In genomic region chrX:143099044-143099754, GRCm38 (mm10) we compare ENCODE assay signal across 8 mouse cellular contexts. TPM values are rescaled to one million over a fixed set of nuclear protein-coding genes. Genes with fewer than 3 reads are reported as not detected.
DNase-seq lines count a peak whose midpoint lies in the region; ATAC-seq and TF ChIP-seq lines count a peak whose summit lies in the region.

Gene Rtl9, plus strand, starts transcription at chrX:143099594.

- H3K9ac ChIP-seq in hindbrain, postnatal 0 days (replicated peaks; ENCODE audit: low read length) = no peak within 1 kb of the TSS
- no peak within 1 kb of the TSS for H3K9ac ChIP-seq in midbrain, embryonic 14.5 days (replicated peaks; ENCODE audit: low read length)

- H3K27ac ChIP-seq in hindbrain, postnatal 0 days = no peak within 1 kb of the TSS
- no peak within 1 kb of the TSS for H3K27ac ChIP-seq in midbrain, embryonic 14.5 days (replicated peaks; ENCODE audit: low read depth, low read length)

- no peaks in the 10 kb centered on the region for H3K36me3 ChIP-seq in hindbrain, postnatal 0 days (ENCODE audit: insufficient read depth, low read length)
- H3K36me3 ChIP-seq in midbrain, embryonic 14.5 days (ENCODE audit: control insufficient read depth, insufficient read depth, low read length) = no peaks in the 10 kb centered on the region

- H3K4me3 ChIP-seq in hindbrain, postnatal 0 days (ENCODE audit: low read length) = no peak within 1 kb of the TSS
- H3K4me3 ChIP-seq in midbrain, embryonic 14.5 days (replicated peaks; ENCODE audit: low read depth, low read length) = no peak within 1 kb of the TSS

- peak; percentile 55 for ATAC-seq in hindbrain, postnatal 0 days
- no peak for ATAC-seq in midbrain, embryonic 14.5 days (ENCODE audit: low FRiP score, low TSS enrichment)

- no peaks in the 10 kb centered on the region for H3K4me1 ChIP-seq in hindbrain, postnatal 0 days (ENCODE audit: insufficient read depth, low read length)
- no peaks in the 10 kb centered on the region for H3K4me1 ChIP-seq in midbrain, embryonic 14.5 days (ENCODE audit: control insufficient read depth, insufficient read depth, low read length)

- WGBS in hindbrain, postnatal 0 days = 96% methylated on average over 1 of the region's 1 CpGs
- 100% methylated on average over 1 of the region's 1 CpGs for WGBS in midbrain, embryonic 14.5 days

- H3K9me3 ChIP-seq in hindbrain, postnatal 0 days (ENCODE audit: low read length) = no peaks in the 10 kb centered on the region
- H3K9me3 ChIP-seq in midbrain, embryonic 14.5 days (ENCODE audit: control insufficient read depth, low read length) = no peaks in the 10 kb centered on the region

- TF ChIP-seq CTCF in hindbrain, postnatal 0 days (IDR thresholded peaks at IDR 0.05; ENCODE audit: low read depth) = peak; percentile 73

- intact Hi-C loops in heart, postnatal 10 days (cut with DNase I) = loop anchor here (2.0 to 5.0 kb wide), 2 partner anchors 346 to 568 kb away; no protein-coding TSS in a partner anchor
- intact Hi-C loops in gastrocnemius, postnatal 36 days (cut with DNase I) = no loop called here

- no peak within 1 kb of the TSS for H3K4me2 ChIP-seq in hindbrain, postnatal 0 days (ENCODE audit: low read depth, low read length)
- no peak within 1 kb of the TSS for H3K4me2 ChIP-seq in midbrain, embryonic 14.5 days (ENCODE audit: low read length)

- peak; percentile 28 to 37 for DNase-seq in heart, postnatal 10 days
- no peak for DNase-seq in heart, adult 11 months
- DNase-seq in A20 (ENCODE audit: low read depth, low spot score) (peak; percentile 13), adipocyte (ENCODE audit: low spot score) (peak; percentile 62)
- DNase-seq in hindbrain, postnatal 0 days (ENCODE audit: low spot score) = peak; percentile 65
- peak; percentile 77 for DNase-seq in midbrain, embryonic 14.5 days
- no peak for DNase-seq in gastrocnemius, postnatal 36 days
- DNase-seq in adrenal gland, adult 8-10 months = no peak

- no peaks in the 10 kb centered on the region for H3K27me3 ChIP-seq in hindbrain, postnatal 0 days (ENCODE audit: insufficient read depth, low read length)
- H3K27me3 ChIP-seq in midbrain, embryonic 14.5 days (ENCODE audit: control insufficient read depth, insufficient read depth, low read length) = no peaks in the 10 kb centered on the region

RNA-seq across cellular contexts. Expression of gene Rtl9, which starts in this region (rescaled TPM):
- total RNA-seq in heart, postnatal 10 days (2021) = 1 to 10 TPM in 1 of 2 experiments, under 1 TPM in 1; 0.79 to 1.9 TPM
- 3.7 TPM in 2 replicates for total RNA-seq in hindbrain, postnatal 0 days (2014; rRNA removed)
- 0.69 and 0.81 TPM in 2 replicates for polyA plus RNA-seq in hindbrain, postnatal 0 days (2015; fragmentation: Nextera tagmentation; extraction: Ambion mirVana)
- 0.63 and 0.66 TPM in 2 replicates for polyA plus RNA-seq in midbrain, embryonic 14.5 days (2014; fragmentation: Nextera tagmentation; extraction: Ambion mirVana)
- total RNA-seq in gastrocnemius, postnatal 36 days (2021) = under 1 TPM; 0.13 to 0.17 TPM
- under 1 TPM; 0.09 to 0.19 (median 0.13) TPM for total RNA-seq in adrenal gland, adult 8-10 months (2022)

Comparison
In these comparisons a context has a peak if more than half of its experiments do, and no peak if none do; other contexts are left out.
1. DNase-seq: peak in heart, postnatal 10 days (2 of 2), A20 (single experiment), adipocyte (single experiment) and hindbrain, postnatal 0 days (single experiment); none in heart, adult 11 months (single experiment), gastrocnemius, postnatal 36 days (0 of 2) and adrenal gland, adult 8-10 months (single experiment).
2. Peak in DNase-seq in midbrain, embryonic 14.5 days; RNA of the gene not detected or under 1 TPM.